Mouse (Mus musculus) Patski (cell line): ENCODE measurements around the gene Tmem33. TPM values are rescaled to one million over a fixed set of nuclear protein-coding genes. Genes with fewer than 3 reads are reported as not detected.

Experiments
- ATAC-seq: fragments of 100-300 bp; one replicate; pipeline ENCODE4 v1.8.0; 2021
- CTCF ChIA-PET: fragments of 350-600 bp; sonication (Branson Sonifier 250); formaldehyde crosslinking; loops from one replicate; lab custom pipeline; 2022; ENCODE audit warnings: inconsistent platforms; lab: Charles Lee
- POLR2A ChIA-PET: fragments of 350-600 bp; sonication (Branson Sonifier 250); formaldehyde crosslinking; loops from one replicate; lab custom pipeline; 2022; ENCODE audit warnings: antibody characterized with exemption, inconsistent platforms; lab: Charles Lee
- DNase-seq: peaks from one replicate; pipeline ENCODE4 v3.0.0-alpha.2; 2011; ENCODE audit warnings: low read depth, low spot score
- H3K27me3 ChIP-seq: fragments of 371-371 bp; one replicate; pipeline ENCODE4 v1.5.1; 2021
- CTCF ChIP-seq: fragments of 100-300 bp; IDR thresholded peaks from one replicate; pipeline ENCODE4 v1.5.1; 2021
- in situ Hi-C: fragments of 300-500 bp; cut with MboI; formaldehyde crosslinking; loops from 3 replicates; pipeline ENCODE4 v1.11.1; 2018; ENCODE audit warnings: low pct_unique_long_range_greater_than_20kb, mixed read lengths
- polyA plus RNA-seq: library from polyadenylated mRNA; unstranded; gene quantifications from one replicate; pipeline ENCODE4 v1.2.3, GENCODE M21; 2021

The Tmem33 gene
- polyA plus RNA-seq, 1 experiment from 2014 or later = 110 TPM

DNA sequence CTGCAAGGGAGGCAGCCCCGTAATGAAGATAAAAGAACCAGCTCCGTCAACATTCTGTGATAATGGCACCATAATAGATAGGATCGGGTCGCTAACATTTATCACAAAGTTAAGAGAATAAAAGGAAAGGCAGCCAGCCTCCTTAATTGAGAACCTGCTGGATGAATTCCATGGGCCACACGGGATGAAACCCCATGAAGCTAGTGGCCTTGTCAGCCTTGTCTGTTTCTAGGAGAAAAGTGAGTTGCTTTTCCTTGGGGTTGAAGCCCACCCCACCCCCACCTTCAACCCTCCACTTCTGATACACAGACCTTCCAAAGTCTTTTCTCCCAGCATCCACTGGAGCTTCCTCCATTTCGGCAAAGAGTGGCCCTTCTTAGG is 36.3 kb upstream of the Tmem33 start:
- peaks cover 66% of the 10 kb centered on the region for H3K27me3 ChIP-seq
- in situ Hi-C loops = no loop called here
- CTCF ChIA-PET = interaction anchor here (1.3 to 1.6 kb wide), 2 partner anchors 8 to 14 kb away, joined by 3 to 6 read pairs; no protein-coding TSS in a partner anchor

DNA sequence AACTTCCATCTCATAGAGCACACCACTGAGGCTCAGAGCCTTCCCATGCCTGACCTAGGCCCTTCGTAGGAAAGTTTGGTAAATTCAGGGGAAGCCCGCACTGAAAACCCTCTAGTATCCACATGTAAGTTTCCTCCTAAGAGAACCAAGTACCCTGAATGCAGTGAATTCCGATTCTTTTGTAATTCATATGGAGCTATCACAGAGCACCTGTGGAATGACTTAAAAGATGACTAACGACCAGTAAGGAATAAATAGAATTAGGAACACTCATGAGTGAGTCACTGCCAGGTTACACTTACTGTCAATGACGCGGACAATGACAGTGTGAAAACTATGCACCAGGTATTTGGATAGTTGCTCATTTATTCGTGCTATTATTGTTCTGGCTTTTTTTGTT is 34.6 kb upstream of the Tmem33 start:
- POLR2A ChIA-PET = interaction anchor here (0.6 kb wide), 1 partner anchor 691 kb away, joined by 3 read pairs; no protein-coding TSS in a partner anchor
- ATAC-seq (no peak), DNase-seq (no peak)
- peaks cover 62% of the 10 kb centered on the region for H3K27me3 ChIP-seq
- TF ChIP-seq CTCF = no peak
- CTCF ChIA-PET = no interaction called here
- in situ Hi-C loops = no loop called here

More for the DNA sequence above, 36.3 kb upstream of the Tmem33 start:
- no peak for TF ChIP-seq CTCF
- ATAC-seq (no peak), DNase-seq (no peak)
- POLR2A ChIA-PET = no interaction called here

DNA sequence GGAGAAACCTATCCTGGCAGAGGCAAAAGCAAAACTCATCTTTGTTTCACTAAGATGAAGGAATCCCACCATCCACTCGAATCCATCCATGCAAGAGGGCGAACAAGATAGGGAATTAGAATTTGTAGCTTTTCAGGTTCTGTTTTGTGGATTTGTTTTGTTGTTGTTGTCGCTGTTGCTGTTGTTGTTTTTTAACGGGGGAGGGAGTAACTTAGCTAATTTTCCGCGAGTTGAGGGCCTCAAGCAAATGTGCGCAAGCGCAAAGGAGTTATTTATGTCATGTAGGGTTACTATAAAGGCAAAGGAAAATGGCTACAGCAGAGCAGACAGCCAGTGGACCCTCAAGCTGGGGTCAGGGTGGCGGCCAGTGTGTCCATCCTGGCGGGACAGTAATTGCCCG is 33.1 kb upstream of the Tmem33 start:
- TF ChIP-seq CTCF = no peak
- POLR2A ChIA-PET = interaction anchor here (0.7 kb wide), 1 partner anchor 169 kb away, joined by 4 read pairs; no protein-coding TSS in a partner anchor
- CTCF ChIA-PET = interaction anchor here (0.9 to 1.1 kb wide), 2 partner anchors 11 to 181 kb away, joined by 3 read pairs; no protein-coding TSS in a partner anchor
- in situ Hi-C loops = no loop called here
- ATAC-seq (no peak), DNase-seq (no peak)
- peaks cover 58% of the 10 kb centered on the region for H3K27me3 ChIP-seq

DNA sequence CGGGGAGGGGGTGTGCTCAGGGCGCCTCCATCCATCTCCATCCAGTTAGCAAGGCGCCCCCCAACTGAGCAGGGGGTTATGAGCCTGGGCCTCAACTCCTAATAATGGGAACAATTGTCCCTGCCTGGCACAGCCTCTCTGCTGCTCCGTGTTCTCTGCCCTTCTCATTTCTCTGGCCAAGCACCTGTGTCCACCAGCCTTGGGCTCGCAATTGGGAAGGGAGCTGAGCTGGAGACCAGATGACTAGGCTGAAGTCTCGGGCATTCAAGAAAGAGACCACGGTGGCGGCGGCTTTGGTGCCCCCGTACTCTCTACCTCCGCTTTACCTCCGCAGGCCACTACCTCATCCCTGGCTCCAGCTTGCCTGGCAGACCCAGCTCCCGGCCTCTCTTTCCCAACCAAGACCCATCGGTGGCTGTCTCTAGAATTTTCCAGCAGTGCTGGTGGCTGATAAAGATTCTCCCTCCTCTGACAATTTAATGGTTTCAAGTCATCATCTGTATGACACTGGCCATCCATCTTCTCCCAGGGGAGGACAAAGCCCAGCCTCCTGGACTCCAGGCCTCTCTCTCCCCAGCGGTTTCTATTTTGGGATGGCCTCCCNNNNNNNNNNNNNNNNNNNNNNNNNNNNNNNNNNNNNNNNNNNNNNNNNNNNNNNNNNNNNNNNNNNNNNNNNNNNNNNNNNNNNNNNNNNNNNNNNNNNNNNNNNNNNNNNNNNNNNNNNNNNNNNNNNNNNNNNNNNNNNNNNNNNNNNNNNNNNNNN is 32.5 kb upstream of the Tmem33 start:
- TF ChIP-seq CTCF = no peak
- H3K27me3 ChIP-seq = peaks cover 55% of the 10 kb centered on the region
- in situ Hi-C loops = no loop called here
- POLR2A ChIA-PET = interaction anchor here (0.7 kb wide), 1 partner anchor 170 kb away, joined by 4 read pairs; no protein-coding TSS in a partner anchor
- CTCF ChIA-PET = interaction anchor here (0.9 kb wide), 1 partner anchor 182 kb away, joined by 3 read pairs; no protein-coding TSS in a partner anchor
- ATAC-seq (no peak), DNase-seq (no peak)

DNA sequence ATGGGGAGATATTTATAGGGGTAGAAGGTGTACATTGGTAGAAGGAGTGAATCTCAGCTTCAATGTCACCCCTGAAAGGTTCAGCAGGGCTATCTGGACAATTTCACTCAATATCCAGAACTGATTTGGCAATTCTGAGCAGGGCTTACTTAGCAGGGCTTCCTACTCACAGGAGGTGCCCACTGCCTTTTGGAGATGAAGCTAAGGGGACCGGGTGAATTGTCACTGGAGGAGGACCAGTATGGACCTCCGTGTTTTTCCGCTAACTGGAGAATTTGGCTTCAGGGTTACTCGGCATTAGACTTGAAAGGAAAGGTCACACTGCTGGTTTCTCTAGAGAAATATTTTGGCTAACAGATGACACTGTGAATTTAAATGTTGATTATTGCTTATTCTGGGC is 25.7 kb upstream of the Tmem33 start:
- DNase-seq (no peak), ATAC-seq (no peak)
- in situ Hi-C loops = loop anchor here (5.0 kb wide), 2 partner anchors 187 to 537 kb away; no protein-coding TSS in a partner anchor
- POLR2A ChIA-PET = no interaction called here
- CTCF ChIA-PET = interaction anchor here (1.4 kb wide), 1 partner anchor 186 kb away, joined by 4 read pairs; no protein-coding TSS in a partner anchor
- H3K27me3 ChIP-seq = peaks cover 28% of the 10 kb centered on the region
- no peak for TF ChIP-seq CTCF

DNA sequence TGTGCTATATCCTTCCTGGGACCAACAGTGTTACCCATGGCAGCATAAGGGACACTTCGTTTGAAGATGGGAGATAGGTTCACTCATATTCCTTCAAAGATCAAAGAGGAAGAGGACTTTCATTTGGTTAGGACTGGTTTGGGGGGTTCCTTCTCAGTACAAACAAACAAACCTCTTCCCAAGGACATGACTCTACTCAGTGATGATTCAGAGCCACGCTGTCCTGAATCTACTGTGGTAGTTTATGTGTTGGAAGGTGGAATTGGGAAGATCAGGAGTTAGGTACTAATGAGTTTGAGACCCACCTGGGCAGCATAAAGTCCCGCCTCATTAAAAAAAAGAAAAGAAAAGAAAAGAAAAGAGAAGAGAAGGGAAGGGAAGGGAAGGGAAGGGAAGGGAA is 24.9 kb upstream of the Tmem33 start:
- in situ Hi-C loops = loop anchor here (5.0 kb wide), 2 partner anchors 188 to 538 kb away; no protein-coding TSS in a partner anchor
- H3K27me3 ChIP-seq = peaks cover 24% of the 10 kb centered on the region
- DNase-seq (no peak), ATAC-seq (no peak)
- TF ChIP-seq CTCF = no peak
- ChIA-PET CTCF (no interaction called here), POLR2A (no interaction called here)

DNA sequence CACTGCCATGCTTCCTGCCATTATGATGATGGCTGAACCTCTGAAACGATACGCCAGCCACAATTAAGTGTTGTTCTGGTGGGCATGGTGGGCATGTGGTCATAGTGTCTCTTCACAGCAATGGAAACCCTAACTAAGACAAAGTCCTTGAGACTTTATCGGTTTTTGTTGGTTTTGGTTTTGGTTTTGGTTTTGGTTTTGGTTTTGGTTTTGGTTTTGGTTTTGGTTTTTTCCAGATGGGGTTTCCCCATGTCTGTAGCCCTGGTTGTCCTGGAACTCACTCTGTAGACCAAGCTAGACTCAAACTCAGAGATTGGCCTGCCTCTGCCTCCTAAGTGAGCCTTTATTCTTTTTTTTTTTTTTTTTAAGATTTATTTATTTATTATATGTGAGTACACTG is 23.8 kb upstream of the Tmem33 start:
- no peak for TF ChIP-seq CTCF
- ChIA-PET CTCF (interaction anchor here (0.8 to 1.8 kb wide), 6 partner anchors 11 to 540 kb away, joined by 3 to 10 read pairs (median 4); no protein-coding TSS in a partner anchor), POLR2A (no interaction called here)
- in situ Hi-C loops = loop anchor here (5.0 kb wide), 2 partner anchors 189 to 539 kb away; no protein-coding TSS in a partner anchor
- H3K27me3 ChIP-seq = peaks cover 13% of the 10 kb centered on the region
- DNase-seq (no peak), ATAC-seq (no peak)

DNA sequence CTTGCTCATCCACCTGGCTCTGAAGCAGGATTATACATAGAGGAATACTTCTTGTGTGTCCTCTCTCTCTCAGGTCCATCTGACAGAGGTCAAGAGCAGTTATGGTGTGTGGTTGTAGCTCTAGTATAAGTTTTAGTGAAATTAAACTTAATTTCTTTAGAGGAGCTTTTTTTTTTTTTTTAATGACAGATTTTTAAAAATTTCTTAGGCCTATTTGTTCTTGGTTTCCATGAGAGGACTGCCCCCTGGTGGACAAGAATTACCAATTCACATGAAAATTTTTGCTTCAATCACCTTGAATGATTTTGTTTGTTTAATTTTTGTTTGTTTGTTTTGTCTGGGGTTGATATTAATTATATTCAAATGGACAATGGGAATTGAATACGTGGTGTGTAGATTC is 22.1 kb upstream of the Tmem33 start:
- in situ Hi-C loops = loop anchor here (5.0 kb wide), 2 partner anchors 191 to 541 kb away; no protein-coding TSS in a partner anchor
- no peak for ATAC-seq
- DNase-seq = no peak
- POLR2A ChIA-PET = interaction anchor here (1.0 kb wide), 1 partner anchor 190 kb away, joined by 3 read pairs; no protein-coding TSS in a partner anchor
- peaks cover 13% of the 10 kb centered on the region for H3K27me3 ChIP-seq
- TF ChIP-seq CTCF = peak; percentile 39
- CTCF ChIA-PET = interaction anchor here (0.7 to 2.8 kb wide), 9 partner anchors 9 to 192 kb away, joined by 3 to 12 read pairs (median 6); no protein-coding TSS in a partner anchor

DNA sequence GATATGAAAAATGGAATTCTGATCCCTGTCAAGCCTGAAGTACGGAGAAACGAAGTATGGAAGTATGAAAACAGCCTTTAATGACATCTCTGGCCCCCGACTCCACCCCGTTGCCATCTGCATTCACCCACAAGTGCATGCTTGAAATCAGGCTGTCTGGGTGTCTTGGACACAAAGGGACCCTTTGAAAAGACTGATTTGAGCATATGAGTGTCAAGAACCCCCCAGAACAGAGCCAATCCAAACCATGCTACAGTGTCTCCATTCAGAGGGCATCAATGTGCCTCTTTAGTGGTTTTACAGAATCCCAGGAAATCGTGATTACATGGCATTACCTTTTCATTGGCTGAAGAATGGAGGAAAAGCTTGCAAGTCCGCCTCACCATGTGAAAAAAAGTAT is 18.7 kb upstream of the Tmem33 start:
- no peak for DNase-seq
- ATAC-seq = no peak
- H3K27me3 ChIP-seq = peaks cover 11% of the 10 kb centered on the region
- ChIA-PET POLR2A (no interaction called here), CTCF (no interaction called here)
- TF ChIP-seq CTCF = no peak
- in situ Hi-C loops = no loop called here

DNA sequence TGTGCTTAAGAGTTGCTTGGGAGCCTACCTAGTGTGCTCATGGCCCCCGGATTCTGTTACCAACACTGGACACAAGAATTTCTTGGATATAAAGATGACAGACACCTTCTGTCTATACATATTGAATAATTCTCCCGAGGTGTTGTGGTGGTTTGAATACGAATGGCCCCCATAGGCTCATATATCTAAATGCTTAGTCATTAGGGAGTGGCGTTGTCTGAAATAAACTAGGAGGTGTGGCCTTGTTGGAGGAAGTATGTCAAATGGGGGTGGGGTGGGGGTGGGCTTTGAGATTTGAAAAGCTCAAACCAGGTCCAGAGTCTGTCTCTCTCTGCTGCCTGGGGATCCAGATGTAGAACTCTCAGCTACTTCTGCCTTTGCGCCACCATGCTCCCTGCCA is 17.1 kb upstream of the Tmem33 start:
- in situ Hi-C loops = no loop called here
- ChIA-PET CTCF (interaction anchor here (1.1 kb wide), 1 partner anchor 13 kb away, joined by 3 read pairs; no protein-coding TSS in a partner anchor), POLR2A (no interaction called here)
- no peak for TF ChIP-seq CTCF
- ATAC-seq = no peak
- peaks cover 11% of the 10 kb centered on the region for H3K27me3 ChIP-seq
- DNase-seq = no peak
